Mouse (Mus musculus): ENCODE results near the gene Ap2a1. TPM values are rescaled to one million over a fixed set of nuclear protein-coding genes. Genes with fewer than 3 reads are reported as not detected.

Gene Ap2a1
- polyA plus RNA-seq, 1 experiment from 2014 or later: 60.1 TPM

DNA sequence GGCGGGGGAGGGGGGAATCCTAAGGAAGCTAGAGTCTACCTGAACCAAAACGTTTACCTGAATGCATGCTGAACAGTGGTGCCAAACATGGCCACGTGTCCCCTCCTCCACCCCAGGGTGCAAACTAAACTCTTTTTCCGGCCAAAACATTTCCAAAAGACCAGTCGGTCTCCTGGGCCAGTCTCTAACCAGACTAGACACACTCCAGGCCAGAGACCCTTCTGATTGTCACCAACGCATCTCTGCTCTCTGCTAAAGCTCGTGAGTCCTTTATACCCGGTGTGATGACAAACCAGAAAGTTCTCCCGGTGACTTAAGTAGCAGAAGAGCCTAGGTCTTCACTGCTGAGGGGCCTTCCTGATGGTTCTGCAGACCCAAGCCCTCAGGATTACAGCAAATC, 61.5 kb downstream of the Ap2a1 start:
- H3K4me2 ChIP-seq (replicated peaks): peak overlapping the region; percentile 66
- H3K9ac ChIP-seq: peak overlapping the region; percentile 96
- peak overlapping the region; percentile 96 for H3K4me3 ChIP-seq (replicated peaks)
- no peaks in the 10 kb centered on the region for H3K9me3 ChIP-seq
- 36% methylated on average over 9 of the region's 9 CpGs for whole genome bisulfite sequencing
- H3K4me1 ChIP-seq (replicated peaks): peaks cover 47% of the 10 kb centered on the region
- peak overlapping the region; percentile 100; the same call in 1 of the 2 replicates for H3K27ac ChIP-seq
- ATAC-seq: no peak
- no peaks in the 10 kb centered on the region for H3K27me3 ChIP-seq (replicated peaks)
- H3K36me3 ChIP-seq: peaks cover 24% of the 10 kb centered on the region

DNA sequence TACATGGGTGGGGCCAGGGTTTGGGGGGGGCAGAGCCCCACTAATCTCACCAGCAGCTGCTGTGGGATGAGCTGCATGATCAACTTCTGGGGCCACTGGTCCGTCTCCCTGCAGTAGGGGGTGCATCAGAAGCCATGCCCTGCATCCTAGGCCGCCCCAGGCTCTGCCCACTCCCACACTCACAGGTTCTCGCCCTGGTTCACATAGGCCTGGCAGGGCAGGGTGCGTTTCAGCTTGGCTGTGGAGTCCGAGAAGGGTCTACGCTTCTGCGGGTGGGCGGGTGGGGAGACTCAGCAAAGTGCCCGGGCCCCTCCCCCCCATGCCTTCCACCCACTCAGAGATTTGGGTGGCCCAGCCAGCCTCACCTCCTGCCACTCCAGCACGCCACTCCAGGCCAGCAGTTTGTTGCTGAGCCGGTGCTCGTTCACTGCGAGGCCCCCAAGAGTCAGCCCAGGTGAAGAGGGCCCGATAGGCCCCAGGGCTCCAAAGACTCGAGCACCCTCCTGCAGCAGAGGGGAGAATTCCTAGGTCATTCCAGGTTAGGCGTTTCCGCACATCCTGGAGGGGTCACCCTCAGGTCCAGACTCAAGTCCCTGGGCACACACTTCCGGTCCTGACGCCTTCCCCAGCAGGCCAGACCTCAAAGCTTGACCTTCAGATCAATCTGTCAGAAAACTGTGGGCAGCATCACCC, 62.1 kb downstream of the Ap2a1 start:
- Histone ChIP-seq H3K27me3 (replicated peaks) (no peaks in the 10 kb centered on the region), H3K4me2 (replicated peaks) (peak overlapping the region; percentile 66), H3K9ac (peak overlapping the region; percentile 96), H3K4me3 (replicated peaks) (peak overlapping the region; percentile 96), H3K27ac (peak overlapping the region; percentile 67; the same call in 1 of the 2 replicates), H3K9me3 (no peaks in the 10 kb centered on the region), H3K36me3 (peaks cover 29% of the 10 kb centered on the region), H3K4me1 (replicated peaks) (peaks cover 47% of the 10 kb centered on the region)
- ATAC-seq: no peak
- WGBS: 56% methylated on average over 19 of the region's 19 CpGs

DNA sequence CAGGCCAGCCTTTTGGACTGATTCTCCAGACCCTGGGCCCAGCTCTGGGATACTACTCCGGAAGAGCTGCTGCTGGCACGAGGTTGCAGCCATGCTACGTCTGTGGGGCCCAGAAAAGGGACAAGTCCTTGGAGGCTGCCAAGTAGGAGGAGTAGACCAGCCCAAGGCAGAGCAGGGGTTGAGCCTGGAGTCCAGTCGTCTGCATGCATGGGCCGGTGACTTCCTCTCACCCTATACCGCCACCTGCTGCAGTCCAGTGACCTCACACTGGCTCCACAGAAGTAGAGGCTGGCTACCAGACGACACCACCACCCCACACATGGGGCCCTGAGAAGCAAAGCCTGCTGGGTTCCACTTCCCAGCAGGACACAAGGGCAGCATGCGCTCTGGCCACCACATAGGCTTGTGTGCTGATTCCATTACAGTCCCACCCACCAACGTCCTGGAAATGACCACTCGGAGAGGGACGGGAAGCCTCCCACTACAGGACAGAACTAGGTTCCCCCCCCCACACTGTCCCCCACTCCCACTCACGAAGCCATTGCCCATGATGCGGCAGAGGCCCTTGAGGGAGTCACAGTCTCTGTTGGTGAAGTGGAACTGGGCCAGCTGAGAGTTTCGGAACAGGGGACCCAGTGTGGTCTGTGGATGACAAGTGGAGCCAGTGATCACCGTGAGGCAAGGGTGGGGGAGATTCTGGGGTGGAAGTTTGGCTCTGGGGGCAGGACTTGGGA, 62.9 kb downstream of the Ap2a1 start:
- peak; percentile 10; the same call in 1 of the 2 replicates for ATAC-seq
- H3K4me1 ChIP-seq (replicated peaks): peaks cover 49% of the 10 kb centered on the region
- 43% methylated on average over 15 of the region's 15 CpGs for WGBS
- no peaks in the 10 kb centered on the region for H3K9me3 ChIP-seq
- H3K4me3 ChIP-seq (replicated peaks): peak overlapping the region; percentile 15
- H3K27me3 ChIP-seq (replicated peaks): no peaks in the 10 kb centered on the region
- peak overlapping the region; percentile 96 for H3K9ac ChIP-seq
- H3K4me2 ChIP-seq (replicated peaks): peak overlapping the region; percentile 66
- H3K27ac ChIP-seq: peak overlapping the region; percentile 67
- H3K36me3 ChIP-seq: peaks cover 36% of the 10 kb centered on the region

DNA sequence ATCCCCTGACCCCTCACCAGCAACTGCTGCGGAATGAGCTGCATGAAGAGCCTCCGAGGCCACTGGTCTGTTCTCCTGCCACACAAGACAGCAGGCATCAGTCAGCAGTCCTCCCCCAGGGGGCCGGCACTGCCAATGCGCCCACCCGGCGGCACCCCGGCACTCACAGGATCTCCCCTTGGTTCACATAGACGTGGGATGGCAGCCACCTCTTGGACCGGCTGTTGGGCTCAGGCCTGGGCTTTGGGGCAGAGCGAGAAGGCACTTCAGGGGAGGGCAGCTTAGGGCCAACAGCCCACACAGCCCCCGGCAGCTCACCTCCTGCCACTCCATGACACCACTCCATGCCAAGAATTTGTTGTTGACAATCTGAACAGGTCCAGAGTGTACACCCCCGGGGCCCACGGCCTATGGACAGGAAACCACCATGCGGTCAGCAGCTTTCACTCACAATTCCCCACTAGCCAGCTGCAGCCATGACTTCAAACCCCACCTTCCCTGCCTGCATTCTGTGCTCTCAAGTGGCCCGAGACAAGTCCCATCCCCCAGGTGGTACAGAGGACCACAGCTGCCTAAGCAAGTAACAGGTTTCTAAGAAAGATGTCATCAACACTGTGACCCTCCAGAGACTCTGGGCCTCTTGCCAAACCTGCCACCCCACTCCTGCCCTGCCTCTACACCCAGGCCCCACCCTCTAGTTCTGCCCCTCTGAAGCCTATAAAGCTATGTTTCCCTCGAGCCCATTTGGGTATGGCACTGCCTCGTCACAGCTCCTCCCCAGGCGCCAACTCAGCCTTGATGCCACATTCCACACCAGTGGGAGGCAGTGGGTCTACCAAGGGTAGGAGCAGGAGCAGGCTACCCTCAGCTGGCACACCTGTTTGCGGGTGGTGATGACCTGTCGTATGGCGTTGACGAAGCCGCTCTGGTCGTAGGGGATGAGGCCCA, 64.4 kb downstream of the Ap2a1 start:
- H3K4me3 ChIP-seq (replicated peaks): no peak overlapping the region
- peak overlapping the region; percentile 9; the same call in 1 of the 2 replicates for H3K27ac ChIP-seq
- H3K4me1 ChIP-seq (replicated peaks): peaks cover 59% of the 10 kb centered on the region
- no peak overlapping the region; the same call in 1 of the 2 replicates for H3K4me2 ChIP-seq (replicated peaks)
- no peak for ATAC-seq
- no peaks in the 10 kb centered on the region for H3K9me3 ChIP-seq
- H3K27me3 ChIP-seq (replicated peaks): no peaks in the 10 kb centered on the region
- 79% methylated on average over 24 of the region's 24 CpGs for WGBS
- H3K36me3 ChIP-seq: peaks cover 38% of the 10 kb centered on the region
- H3K9ac ChIP-seq: no peak overlapping the region

DNA sequence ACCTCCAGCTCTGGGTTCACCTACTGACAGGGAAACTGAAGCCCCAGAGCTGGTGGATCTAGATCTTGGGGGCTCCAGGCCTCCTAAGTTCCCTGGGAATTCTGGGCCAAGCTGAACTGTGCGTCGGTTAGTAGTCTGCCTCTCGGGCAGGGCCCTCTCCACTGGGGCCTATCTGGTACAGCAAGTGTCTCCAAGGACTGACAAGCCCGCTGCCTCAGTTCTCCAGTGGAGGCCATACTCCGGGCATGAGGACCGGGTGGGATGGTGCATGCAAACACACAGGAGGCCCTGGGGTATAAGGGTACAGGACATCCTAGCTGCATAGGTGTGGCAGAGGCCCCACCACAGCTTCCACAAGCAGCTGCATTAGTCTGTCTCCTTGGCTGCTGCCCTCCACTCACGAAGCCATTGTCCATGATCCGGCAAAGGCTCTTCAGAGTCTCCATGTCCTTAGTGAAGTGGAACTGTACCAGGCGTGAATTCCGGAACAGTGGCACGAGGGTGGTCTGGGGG, 65.3 kb downstream of the Ap2a1 start:
- Histone ChIP-seq H3K27ac (no peak overlapping the region), H3K9me3 (no peaks in the 10 kb centered on the region), H3K4me1 (replicated peaks) (peaks cover 59% of the 10 kb centered on the region), H3K9ac (no peak overlapping the region), H3K27me3 (replicated peaks) (no peaks in the 10 kb centered on the region), H3K4me2 (replicated peaks) (no peak overlapping the region), H3K4me3 (replicated peaks) (no peak overlapping the region), H3K36me3 (peaks cover 38% of the 10 kb centered on the region)
- WGBS: 84% methylated on average over 11 of the region's 11 CpGs
- ATAC-seq: no peak

DNA sequence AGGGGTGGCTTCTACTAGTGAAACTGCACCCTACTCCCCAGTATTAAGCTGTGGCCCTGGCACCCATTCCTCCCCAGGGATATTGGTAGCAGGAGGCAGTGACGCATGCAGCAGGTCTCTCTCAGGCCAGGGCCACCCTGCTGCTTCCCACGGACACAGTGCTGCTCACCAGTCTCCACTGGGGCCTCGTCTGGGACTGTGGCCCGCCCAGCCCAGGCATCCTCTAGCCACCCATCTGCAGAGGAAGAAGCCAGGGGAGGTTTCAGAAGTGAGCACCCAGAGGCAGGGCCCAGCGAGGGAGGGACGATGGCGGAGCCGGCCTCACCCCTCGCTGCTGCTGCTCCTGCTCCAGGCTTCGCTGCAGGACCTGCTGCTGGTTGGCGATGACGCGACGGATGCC, 66.1 kb downstream of the Ap2a1 start:
- WGBS: 86% methylated on average over 14 of the region's 14 CpGs
- H3K4me1 ChIP-seq (replicated peaks): peaks cover 59% of the 10 kb centered on the region
- no peaks in the 10 kb centered on the region for H3K27me3 ChIP-seq (replicated peaks)
- H3K4me2 ChIP-seq (replicated peaks): no peak overlapping the region
- H3K27ac ChIP-seq: no peak overlapping the region
- no peak overlapping the region for H3K9ac ChIP-seq
- ATAC-seq: no peak
- H3K4me3 ChIP-seq (replicated peaks): no peak overlapping the region
- no peaks in the 10 kb centered on the region for H3K9me3 ChIP-seq
- peaks cover 38% of the 10 kb centered on the region for H3K36me3 ChIP-seq

DNA sequence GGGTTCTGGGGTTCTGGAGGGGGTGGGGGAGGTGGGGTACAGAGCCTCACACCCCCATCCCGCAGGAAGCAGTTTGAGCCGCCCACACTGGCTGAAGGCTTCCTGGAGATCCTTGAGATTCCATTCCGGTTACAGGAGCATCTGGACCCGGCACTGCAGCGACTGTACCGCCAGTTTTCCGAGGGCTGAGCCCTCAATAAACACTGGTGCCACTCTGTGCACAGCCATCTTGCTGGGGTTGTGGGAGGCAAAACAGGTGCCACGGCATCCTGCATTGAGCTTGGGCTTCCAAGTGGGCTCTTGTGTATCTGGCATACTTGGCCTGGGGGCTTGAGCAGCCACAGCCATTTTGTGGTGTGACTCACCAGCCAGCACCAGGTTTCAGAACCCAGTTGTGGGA, 66.9 kb downstream of the Ap2a1 start:
- Histone ChIP-seq H3K4me3 (replicated peaks) (no peak overlapping the region), H3K36me3 (peaks cover 38% of the 10 kb centered on the region), H3K4me2 (replicated peaks) (no peak overlapping the region), H3K4me1 (replicated peaks) (peaks cover 59% of the 10 kb centered on the region), H3K9me3 (no peaks in the 10 kb centered on the region), H3K27me3 (replicated peaks) (no peaks in the 10 kb centered on the region), H3K27ac (no peak overlapping the region), H3K9ac (no peak overlapping the region)
- ATAC-seq: no peak
- WGBS: 83% methylated on average over 8 of the region's 8 CpGs

DNA sequence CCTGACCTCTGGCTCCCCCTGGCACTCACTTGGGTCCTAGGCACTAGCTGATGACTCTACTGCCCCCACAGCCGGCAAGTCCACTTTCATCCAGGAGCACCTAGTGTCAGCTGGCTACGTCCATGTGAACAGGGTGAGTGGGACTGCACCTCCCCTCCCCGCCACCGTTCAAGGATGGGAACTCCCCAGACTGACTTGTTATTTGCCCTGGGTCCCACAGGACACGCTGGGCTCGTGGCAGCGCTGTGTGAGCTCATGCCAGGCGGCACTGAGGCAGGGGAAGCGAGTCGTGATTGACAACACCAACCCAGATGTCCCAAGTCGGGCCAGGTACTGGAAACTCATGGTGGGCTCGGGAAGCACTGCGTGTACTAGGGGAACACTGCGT, 67.9 kb downstream of the Ap2a1 start:
- peaks cover 38% of the 10 kb centered on the region for H3K36me3 ChIP-seq
- H3K4me3 ChIP-seq (replicated peaks): no peak overlapping the region
- WGBS: 76% methylated on average over 14 of the region's 14 CpGs
- no peak overlapping the region for H3K27ac ChIP-seq
- no peak for ATAC-seq
- H3K9me3 ChIP-seq: no peaks in the 10 kb centered on the region
- no peak overlapping the region for H3K9ac ChIP-seq
- no peaks in the 10 kb centered on the region for H3K27me3 ChIP-seq (replicated peaks)
- peaks cover 53% of the 10 kb centered on the region for H3K4me1 ChIP-seq (replicated peaks)
- no peak overlapping the region for H3K4me2 ChIP-seq (replicated peaks)

DNA sequence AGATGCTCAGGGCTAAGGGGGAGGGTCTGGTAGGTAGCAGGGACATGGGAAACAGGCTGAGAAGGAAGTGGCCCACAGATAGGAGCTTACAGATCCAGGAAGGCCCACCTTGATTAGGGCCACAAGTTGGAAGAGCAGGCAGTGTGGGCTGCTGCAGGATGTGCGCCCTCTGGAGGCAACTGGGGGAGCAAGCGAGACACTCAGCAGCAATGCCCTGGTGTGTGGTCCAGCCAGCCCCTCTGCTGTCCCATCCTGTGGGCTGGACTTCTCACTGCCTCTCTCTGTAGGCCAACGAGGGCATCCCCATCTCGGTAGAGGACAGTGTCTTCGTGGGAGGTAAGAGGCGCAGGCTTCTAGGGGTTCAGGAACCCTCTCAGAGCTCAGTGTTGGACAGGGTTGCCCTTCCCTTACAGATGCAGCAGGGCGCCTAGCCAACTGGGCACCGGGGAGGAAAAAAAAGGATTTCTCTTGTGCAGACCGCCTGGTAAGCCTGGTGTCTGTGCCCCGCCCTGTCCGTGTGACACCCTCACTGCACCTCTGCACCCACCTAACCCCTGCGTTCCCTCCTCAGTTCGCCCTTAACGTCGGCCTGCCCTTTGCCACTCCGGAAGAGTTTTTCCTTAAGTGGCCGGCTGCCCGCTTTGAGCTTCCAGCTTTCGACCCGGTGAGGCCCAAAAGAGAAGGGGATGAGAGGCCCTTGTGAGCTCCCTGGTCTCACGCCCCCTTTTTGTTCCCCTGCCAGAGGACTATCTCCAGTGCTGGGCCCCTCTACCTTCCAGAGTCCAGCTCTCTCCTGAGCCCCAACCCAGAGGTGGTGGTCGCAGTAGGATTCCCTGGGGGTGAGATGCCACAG, 68.5 kb downstream of the Ap2a1 start:
- Histone ChIP-seq H3K4me3 (replicated peaks) (no peak overlapping the region), H3K4me2 (replicated peaks) (no peak overlapping the region), H3K9ac (no peak overlapping the region), H3K27ac (peak overlapping the region; percentile 48; the same call in 1 of the 2 replicates), H3K4me1 (replicated peaks) (peaks cover 49% of the 10 kb centered on the region), H3K27me3 (replicated peaks) (no peaks in the 10 kb centered on the region), H3K9me3 (no peaks in the 10 kb centered on the region), H3K36me3 (peaks cover 38% of the 10 kb centered on the region)
- ATAC-seq: peak; percentile 32; the same call in 1 of the 2 replicates
- 56% methylated on average over 22 of the region's 22 CpGs for WGBS

DNA sequence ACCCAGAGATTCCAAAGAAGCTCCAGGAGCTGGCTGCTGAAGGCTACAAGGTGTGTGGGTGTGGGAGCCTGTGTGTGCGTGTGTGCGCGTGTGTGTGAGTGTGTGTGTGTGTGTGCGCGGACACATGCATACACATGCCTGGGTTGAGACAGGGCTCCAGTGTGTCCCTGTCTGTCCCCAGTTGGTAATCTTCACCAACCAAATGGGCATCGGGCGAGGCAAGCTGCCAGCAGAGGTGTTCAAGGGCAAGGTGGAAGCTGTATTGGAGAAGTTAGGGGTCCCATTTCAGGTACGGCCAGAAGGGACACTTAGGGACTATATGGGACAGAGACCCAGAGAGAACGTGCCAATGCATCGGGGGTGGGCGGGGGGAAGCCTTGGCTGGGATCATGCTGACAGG, 69.4 kb downstream of the Ap2a1 start:
- peaks cover 34% of the 10 kb centered on the region for H3K36me3 ChIP-seq
- WGBS: 92% methylated on average over 11 of the region's 11 CpGs
- no peak for ATAC-seq
- 0 out of 2 replicates have a peak overlapping the region, but pooled peaks have one; percentile 22 for H3K27ac ChIP-seq
- no peak overlapping the region for H3K4me2 ChIP-seq (replicated peaks)
- H3K9me3 ChIP-seq: no peaks in the 10 kb centered on the region
- H3K4me1 ChIP-seq (replicated peaks): peaks cover 46% of the 10 kb centered on the region
- H3K27me3 ChIP-seq (replicated peaks): no peaks in the 10 kb centered on the region
- no peak overlapping the region for H3K9ac ChIP-seq
- no peak overlapping the region for H3K4me3 ChIP-seq (replicated peaks)

DNA sequence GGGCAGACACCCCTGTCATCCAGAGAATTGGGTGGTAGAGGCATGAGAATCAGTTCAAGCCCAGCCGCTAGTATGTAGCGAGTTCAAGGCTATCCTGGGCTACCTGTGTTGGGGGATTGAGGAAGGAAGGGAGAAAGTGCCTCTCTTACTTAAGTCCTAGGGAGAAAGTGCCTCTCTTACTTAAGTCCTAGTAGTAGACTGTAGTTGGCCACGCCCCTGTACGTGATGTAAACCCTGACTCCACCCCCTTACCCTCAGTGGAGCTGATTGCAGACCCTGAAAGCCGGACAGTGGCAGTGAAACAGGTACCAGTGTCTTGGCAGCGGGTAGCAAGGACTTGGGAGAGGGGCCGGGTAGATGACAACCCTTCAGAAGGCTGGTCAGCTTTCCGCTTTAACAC, 71.4 kb downstream of the Ap2a1 start:
- Histone ChIP-seq H3K27me3 (replicated peaks) (no peaks in the 10 kb centered on the region), H3K4me1 (replicated peaks) (peaks cover 57% of the 10 kb centered on the region), H3K36me3 (peaks cover 19% of the 10 kb centered on the region), H3K27ac (peak overlapping the region; percentile 22; the same call in 1 of the 2 replicates), H3K4me2 (replicated peaks) (peak overlapping the region; percentile 82), H3K4me3 (replicated peaks) (peak overlapping the region; percentile 61), H3K9me3 (no peaks in the 10 kb centered on the region), H3K9ac (peak overlapping the region; percentile 71; the same call in 1 of the 2 replicates)
- 27% methylated on average over 8 of the region's 8 CpGs for WGBS
- no peak for ATAC-seq
